Comparison of ENCODE assay signal across 15 mouse cellular contexts in genomic region chr11:72402017-72402416, GRCm38 (mm10). TPM values are rescaled to one million over a fixed set of nuclear protein-coding genes. Genes with fewer than 3 reads are reported as not detected.
DNase-seq lines count a peak whose midpoint lies in the region; ATAC-seq and TF ChIP-seq lines count a peak whose summit lies in the region.
"Had no signal": no experiment of that assay in that cellular context is flagged by ENCODE, and none has a peak within 500 bp of the region (broad histone marks: within the 10 kb centered on the region; RNA-seq: fewer than 3 reads in every experiment).

No protein-coding gene starts in this region.

- 70% methylated on average over 5 of the region's 5 CpGs for WGBS in hindbrain, embryonic 10.5 days
- 64% methylated on average over 5 of the region's 5 CpGs for WGBS in hindbrain, embryonic 11.5 days
- WGBS in embryonic facial prominence, embryonic 12.5 days = 69% methylated on average over 5 of the region's 5 CpGs

- H3K4me1 ChIP-seq in hindbrain, embryonic 10.5 days (replicated peaks) = peaks cover 53% of the 10 kb centered on the region
- H3K4me1 ChIP-seq in hindbrain, embryonic 11.5 days (replicated peaks; ENCODE audit: control insufficient read depth, insufficient read depth, low read length) = no peaks in the 10 kb centered on the region; the same call in 1 of the 2 replicates
- H3K4me1 ChIP-seq in ES-E14 (ENCODE audit: control insufficient read depth in 2 of 2, insufficient read depth in 2 of 2, low read length in 2 of 2, poor library complexity in 1 of 2) = peaks cover 16 to 55% of the 10 kb centered on the region in 2 experiments
- peaks cover 20% of the 10 kb centered on the region; the same call in 1 of the 2 replicates for H3K4me1 ChIP-seq in embryonic facial prominence, embryonic 12.5 days

- H3K4me3 ChIP-seq in hindbrain, embryonic 10.5 days = no peak overlapping the region
- no peak overlapping the region for H3K4me3 ChIP-seq in hindbrain, embryonic 11.5 days (ENCODE audit: low read depth, low read length)
- H3K4me3 ChIP-seq in ES-E14 (ENCODE audit: insufficient read depth in 1 of 2, low read depth in 1 of 2, low read length in 2 of 2, poor library complexity in 1 of 2, severe bottlenecking in 1 of 2) = peak overlapping the region in 1 of 2 experiments; percentile 45; a peak in 2 of 4 replicates
- H3K4me3 ChIP-seq in embryonic facial prominence, embryonic 12.5 days = no peak overlapping the region
- H3K4me3 ChIP-seq: hindbrain, embryonic 12.5 days; limb, embryonic 10.5 days; myocyte had no signal

- H3K9me3 ChIP-seq in hindbrain, embryonic 10.5 days = no peaks in the 10 kb centered on the region
- H3K9me3 ChIP-seq in hindbrain, embryonic 11.5 days (ENCODE audit: control insufficient read depth, low read length) = no peaks in the 10 kb centered on the region
- H3K9me3 ChIP-seq in ES-E14 (ENCODE audit: control insufficient read depth, insufficient read depth, low read depth, low read length) = no peaks in the 10 kb centered on the region
- H3K9me3 ChIP-seq in embryonic facial prominence, embryonic 12.5 days = no peaks in the 10 kb centered on the region
- H3K9me3 ChIP-seq: hindbrain, embryonic 12.5 days; limb, embryonic 10.5 days had no signal

- H3K9ac ChIP-seq in hindbrain, embryonic 11.5 days (ENCODE audit: low read depth, low read length) = no peak overlapping the region
- no peak overlapping the region for H3K9ac ChIP-seq in ES-E14 (ENCODE audit: insufficient read depth, low read depth, low read length, poor library complexity, severe bottlenecking)
- no peak overlapping the region for H3K9ac ChIP-seq in embryonic facial prominence, embryonic 12.5 days
- H3K9ac ChIP-seq: hindbrain, embryonic 12.5 days had no signal

- DNase-seq in hindbrain, embryonic 10.5 days (ENCODE audit: low spot score) = no peak
- DNase-seq in hindbrain, embryonic 11.5 days (ENCODE audit: low spot score) = no peak
- DNase-seq in ES-E14 (ENCODE audit: low read depth, low spot score) = peak; percentile 45
- peak; percentile 71 for DNase-seq in kidney, postnatal 10 days
- no peak for DNase-seq in right cerebral cortex, postnatal 36 days (ENCODE audit: low spot score in 2 of 2)
- DNase-seq in embryo, embryonic 10.5 days (ENCODE audit: low spot score) = no peak
- DNase-seq: cerebellum, adult 11 months; right cerebral cortex, postnatal 4 days had no signal

- ATAC-seq in hindbrain, embryonic 11.5 days (ENCODE audit: low FRiP score) = no peak
- no peak for ATAC-seq in embryonic facial prominence, embryonic 12.5 days (ENCODE audit: insufficient number of reproducible peaks, insufficient read depth, low FRiP score, low TSS enrichment)
- ATAC-seq: intestine, embryonic 16.5 days had no signal

- in situ Hi-C loops in ES-E14 (cut with MboI; ENCODE audit: low sequenced_read_pairs in 2 of 2, unreplicated experiment in 2 of 2) = no loop called here

- peaks cover 1% of the 10 kb centered on the region; the same call in 1 of the 2 replicates for H3K27me3 ChIP-seq in hindbrain, embryonic 10.5 days (ENCODE audit: insufficient read depth, poor library complexity, severe bottlenecking)
- no peaks in the 10 kb centered on the region for H3K27me3 ChIP-seq in hindbrain, embryonic 11.5 days (ENCODE audit: control insufficient read depth, insufficient read depth, low read length)
- H3K27me3 ChIP-seq in embryonic facial prominence, embryonic 12.5 days = no peaks in the 10 kb centered on the region

- H3K27ac ChIP-seq in hindbrain, embryonic 10.5 days = peak overlapping the region; percentile 45
- H3K27ac ChIP-seq in hindbrain, embryonic 11.5 days (ENCODE audit: low read depth, low read length) = no peak overlapping the region
- peak overlapping the region; percentile 24; the same call in 1 of the 2 replicates for H3K27ac ChIP-seq in ES-E14 (ENCODE audit: insufficient read depth, low read depth, low read length, poor library complexity, severe bottlenecking)
- 0 out of 2 replicates have a peak overlapping the region, but pooled peaks have one; percentile 30 for H3K27ac ChIP-seq in embryonic facial prominence, embryonic 12.5 days
- H3K27ac ChIP-seq: hindbrain, embryonic 12.5 days had no signal

- H3K4me2 ChIP-seq in hindbrain, embryonic 11.5 days (replicated peaks; ENCODE audit: low read depth, low read length) = no peak overlapping the region
- H3K4me2 ChIP-seq in embryonic facial prominence, embryonic 12.5 days (replicated peaks) = no peak overlapping the region
- H3K4me2 ChIP-seq: hindbrain, embryonic 12.5 days; midbrain, embryonic 11.5 days had no signal

- H3K36me3 ChIP-seq in hindbrain, embryonic 10.5 days = peaks cover 26% of the 10 kb centered on the region; the same call in 1 of the 2 replicates
- H3K36me3 ChIP-seq in hindbrain, embryonic 11.5 days (ENCODE audit: control insufficient read depth, insufficient read depth, low read length) = no peaks in the 10 kb centered on the region
- H3K36me3 ChIP-seq in ES-E14 (ENCODE audit: control insufficient read depth, insufficient read depth, low read length, poor library complexity, severe bottlenecking) = peaks cover 31% of the 10 kb centered on the region
- no peaks in the 10 kb centered on the region for H3K36me3 ChIP-seq in embryonic facial prominence, embryonic 12.5 days
- H3K36me3 ChIP-seq: hindbrain, embryonic 12.5 days had no signal

TF ChIP-seq in ES-E14, 5 proteins besides CTCF, POLR2A, EP300 and RAD21:
- no peak for TF ChIP-seq CHD2 (IDR thresholded peaks at IDR 0.05; ENCODE audit: low read depth, low read length)
- no peak for TF ChIP-seq HCFC1 (IDR thresholded peaks at IDR 0.05; ENCODE audit: borderline replicate concordance, insufficient read depth, low read length)
- no peak for TF ChIP-seq ZC3H11A (IDR thresholded peaks at IDR 0.05; ENCODE audit: borderline replicate concordance, low read depth, low read length)
- no peak for TF ChIP-seq ZNF384 (IDR thresholded peaks at IDR 0.05; ENCODE audit: low read depth, low read length)
- TF ChIP-seq MAFK (IDR thresholded peaks at IDR 0.05; ENCODE audit: insufficient read depth, low read depth, low read length) = no peak
TF ChIP-seq in ES-E14: peak in this region for 0.

RNA-seq across cellular contexts. Expression of gene Smtnl2, which starts 9.5 kb away (rescaled TPM):
- polyA plus RNA-seq in hindbrain, embryonic 10.5 days (2016; fragmentation: Nextera tagmentation; extraction: Ambion mirVana) = 10.7 and 22.8 TPM in 2 replicates
- polyA plus RNA-seq in hindbrain, embryonic 11.5 days (2014; fragmentation: Nextera tagmentation; extraction: Ambion mirVana) = 4.7 and 8.7 TPM in 2 replicates
- 23.6 and 26.7 TPM in 2 replicates for total RNA-seq in ES-E14 (2012; rRNA removed)
- 22.6 and 23.4 TPM in 2 replicates for polyA plus RNA-seq in embryonic facial prominence, embryonic 12.5 days (2016; fragmentation: Nextera tagmentation; extraction: Ambion mirVana)

RNA-seq across cellular contexts. Expression of gene Ggt6, which starts 33.3 kb away (rescaled TPM):
- not detected in 2 replicates for polyA plus RNA-seq in hindbrain, embryonic 10.5 days (2016; fragmentation: Nextera tagmentation; extraction: Ambion mirVana)
- not detected in 2 replicates for polyA plus RNA-seq in hindbrain, embryonic 11.5 days (2014; fragmentation: Nextera tagmentation; extraction: Ambion mirVana)
- 0.98 and 1.4 TPM in 2 replicates for total RNA-seq in ES-E14 (2012; rRNA removed)
- 0.09 and 0.32 TPM in 2 replicates for polyA plus RNA-seq in embryonic facial prominence, embryonic 12.5 days (2016; fragmentation: Nextera tagmentation; extraction: Ambion mirVana)
- polyA plus RNA-seq: midbrain, embryonic 11.5 days; myocyte had no signal

RNA-seq across cellular contexts. Expression of gene Mybbp1a, which starts 39.1 kb away (rescaled TPM):
- 148 and 215 TPM in 2 replicates for polyA plus RNA-seq in hindbrain, embryonic 10.5 days (2016; fragmentation: Nextera tagmentation; extraction: Ambion mirVana)
- polyA plus RNA-seq in hindbrain, embryonic 11.5 days (2014; fragmentation: Nextera tagmentation; extraction: Ambion mirVana) = 112 and 145 TPM in 2 replicates
- 278 and 286 TPM in 2 replicates for total RNA-seq in ES-E14 (2012; rRNA removed)
- 148 and 172 TPM in 2 replicates for polyA plus RNA-seq in embryonic facial prominence, embryonic 12.5 days (2016; fragmentation: Nextera tagmentation; extraction: Ambion mirVana)

RNA-seq across cellular contexts. Expression of gene Tekt1, which starts 39.8 kb away (rescaled TPM):
- 7.0 and 7.7 TPM in 2 replicates for polyA plus RNA-seq in hindbrain, embryonic 10.5 days (2016; fragmentation: Nextera tagmentation; extraction: Ambion mirVana)
- polyA plus RNA-seq in hindbrain, embryonic 11.5 days (2014; fragmentation: Nextera tagmentation; extraction: Ambion mirVana) = 8.7 and 8.9 TPM in 2 replicates
- total RNA-seq in ES-E14 (2012; rRNA removed) = 4.0 and 5.7 TPM in 2 replicates
- 5.1 and 6.4 TPM in 2 replicates for polyA plus RNA-seq in embryonic facial prominence, embryonic 12.5 days (2016; fragmentation: Nextera tagmentation; extraction: Ambion mirVana)
- polyA plus RNA-seq: liver, embryonic 16.5 days; myocyte had no signal

Comparison
In these comparisons a context has a peak if more than half of its experiments do, and no peak if none do; other contexts are left out.
1. DNase-seq: peak in ES-E14 (single experiment) and kidney, postnatal 10 days (single experiment); none in hindbrain, embryonic 10.5 days (single experiment), hindbrain, embryonic 11.5 days (single experiment), right cerebral cortex, postnatal 36 days (0 of 2) and embryo, embryonic 10.5 days (single experiment).